Mouse (Mus musculus): Measurements from ENCODE around the gene Csnk2b. TPM values are rescaled to one million over a fixed set of nuclear protein-coding genes. Genes with fewer than 3 reads are reported as not detected.
A peak's percentile ranks its signal among the peaks of the same experiment; 100 is the strongest.

The Csnk2b gene
- polyA plus RNA-seq, 1 experiment from 2014 or later = 224 TPM

DNA sequence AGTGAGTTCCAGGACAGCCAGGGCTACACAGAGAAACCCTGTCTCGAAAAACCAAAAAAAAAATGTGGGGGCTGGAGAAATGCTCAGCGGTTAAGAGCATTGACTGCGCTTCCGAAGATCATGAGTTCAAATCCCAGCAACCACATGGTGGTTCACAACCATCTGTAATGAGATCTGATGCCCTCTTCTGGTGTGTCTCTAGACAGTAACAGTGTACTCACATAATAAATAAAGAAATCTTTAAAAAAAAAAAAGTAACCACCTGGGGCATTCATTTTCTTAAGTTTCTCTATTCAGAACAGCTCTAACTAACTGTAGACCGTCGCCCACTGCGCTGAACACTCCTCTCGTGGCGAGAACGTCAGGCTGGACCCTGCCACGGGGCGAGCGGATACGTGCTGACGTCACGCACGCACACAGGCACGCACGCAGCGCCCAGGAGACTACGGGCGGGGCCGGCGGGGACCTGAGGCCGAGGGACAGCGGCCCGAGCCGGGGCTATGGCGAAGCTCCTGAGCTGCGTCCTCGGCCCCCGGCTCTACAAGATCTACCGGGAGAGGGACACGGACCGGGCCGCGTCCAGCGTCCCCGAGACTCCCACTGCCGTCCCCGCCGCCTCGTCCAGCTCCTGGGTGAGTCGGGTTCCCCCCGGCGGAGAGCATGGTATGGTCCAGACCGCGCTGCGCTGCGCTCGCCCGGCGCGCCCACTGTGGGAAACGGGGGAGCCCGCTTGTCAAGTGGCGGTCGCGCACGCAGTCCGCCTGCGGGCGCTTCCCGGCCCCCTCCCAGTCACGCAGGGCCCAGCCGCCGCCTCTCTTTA lies 32.8 kb downstream of the Csnk2b start, which contains the start of gene Abhd16a:
Gene Abhd16a, plus strand, starts transcription at position 439 of the 820 bp plus-strand sequence.
- 3% methylated on average over 67 of the region's 67 CpGs for WGBS
- Histone ChIP-seq H3K9me3 (replicated peaks; ENCODE audit: control insufficient read depth, low read length) (no peaks in the 10 kb centered on the region), H3K27ac (ENCODE audit: low read length) (peak within 1 kb of the TSS; percentile 98), H3K27me3 (ENCODE audit: control insufficient read depth, insufficient read depth, low read length) (no peaks in the 10 kb centered on the region), H3K4me2 (ENCODE audit: low read depth, low read length) (peak within 1 kb of the TSS; percentile 86), H3K4me3 (ENCODE audit: low read length) (peak within 1 kb of the TSS; percentile 78), H3K9ac (ENCODE audit: low read length) (peak within 1 kb of the TSS; percentile 94), H3K4me1 (ENCODE audit: control insufficient read depth, insufficient read depth, low read length) (peaks cover 9% of the 10 kb centered on the region), H3K36me3 (ENCODE audit: control insufficient read depth, insufficient read depth) (peaks cover 14% of the 10 kb centered on the region; the same call in 1 of the 2 replicates)
- ATAC-seq (replicated peaks; ENCODE audit: extremely low read depth, insufficient read depth, low FRiP score) = peak; percentile 99

DNA sequence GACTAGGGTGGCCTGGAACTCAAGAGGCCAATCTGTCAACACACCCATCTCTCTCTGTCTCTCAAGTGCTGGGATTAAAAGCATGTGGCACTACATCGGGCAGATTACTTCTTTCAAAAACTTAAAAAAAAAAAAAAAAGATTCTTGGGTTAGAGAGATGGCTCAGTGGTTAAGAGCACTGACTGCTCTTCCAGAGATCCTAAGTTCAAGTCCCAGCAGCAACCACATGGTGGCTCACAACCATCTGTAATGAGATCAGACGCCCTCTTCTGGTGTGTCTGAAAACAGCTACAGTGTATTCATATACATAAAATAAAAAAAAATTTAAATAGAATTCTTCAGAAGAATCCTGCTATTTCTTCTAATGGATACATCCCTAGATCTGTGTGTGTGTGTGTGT lies 33.7 kb downstream of the Csnk2b start:
- H3K4me2 ChIP-seq (ENCODE audit: low read depth, low read length) = no peak overlapping the region
- H3K27ac ChIP-seq (ENCODE audit: low read length) = no peak overlapping the region
- WGBS = 42% methylated on average over 2 of the region's 2 CpGs
- H3K36me3 ChIP-seq (ENCODE audit: control insufficient read depth, insufficient read depth) = peaks cover 12% of the 10 kb centered on the region; the same call in 1 of the 2 replicates
- no peaks in the 10 kb centered on the region for H3K27me3 ChIP-seq (ENCODE audit: control insufficient read depth, insufficient read depth, low read length)
- ATAC-seq (replicated peaks; ENCODE audit: extremely low read depth, insufficient read depth, low FRiP score) = no peak
- H3K4me3 ChIP-seq (ENCODE audit: low read length) = no peak overlapping the region
- no peak overlapping the region for H3K9ac ChIP-seq (ENCODE audit: low read length)
- peaks cover 9% of the 10 kb centered on the region for H3K4me1 ChIP-seq (ENCODE audit: control insufficient read depth, insufficient read depth, low read length)
- no peaks in the 10 kb centered on the region for H3K9me3 ChIP-seq (replicated peaks; ENCODE audit: control insufficient read depth, low read length)

GRCm38 (mm10) chr17:35085208-35085865 lies 36.5 kb downstream of the Csnk2b start, which contains the start of gene Ly6g6f:
Ly6g6f (minus strand) TSS chr17:35085610.
- WGBS = 56% methylated on average over 7 of the region's 7 CpGs

DNA sequence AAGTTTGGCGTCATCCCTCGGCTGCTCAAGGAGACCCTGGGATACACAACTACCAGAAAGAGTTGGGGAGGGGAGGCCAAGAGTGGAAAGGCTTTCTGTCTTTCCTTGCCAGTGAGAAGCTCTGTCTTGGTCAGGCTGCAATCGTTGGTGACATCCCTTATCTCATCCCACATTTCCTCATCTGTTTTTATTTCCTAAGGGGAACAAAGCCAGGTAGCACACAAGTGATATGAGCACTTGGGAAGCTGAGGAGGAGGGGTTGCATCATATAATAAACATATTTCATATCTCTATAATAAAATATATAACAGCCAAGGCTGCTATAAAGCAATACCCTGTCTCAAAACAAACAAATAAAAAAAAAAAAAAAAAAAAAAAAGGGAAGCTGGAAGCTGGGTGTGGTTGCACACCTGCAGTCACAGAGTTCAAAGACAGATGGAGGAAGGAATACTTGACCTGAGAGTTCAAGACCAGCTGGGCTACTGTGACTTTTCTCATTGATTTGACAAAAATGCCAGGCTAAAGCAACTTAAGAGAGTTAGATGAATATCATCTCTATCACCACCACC lies 37.8 kb downstream of the Csnk2b start:
- no peak overlapping the region for H3K9ac ChIP-seq (ENCODE audit: low read length)
- no peak overlapping the region for H3K27ac ChIP-seq (ENCODE audit: low read length)
- H3K4me3 ChIP-seq (ENCODE audit: low read length) = no peak overlapping the region
- H3K27me3 ChIP-seq (ENCODE audit: control insufficient read depth, insufficient read depth, low read length) = no peaks in the 10 kb centered on the region
- WGBS = 49% methylated on average over 3 of the region's 3 CpGs
- H3K4me2 ChIP-seq (ENCODE audit: low read depth, low read length) = no peak overlapping the region
- H3K36me3 ChIP-seq (ENCODE audit: control insufficient read depth, insufficient read depth) = no peaks in the 10 kb centered on the region
- no peak for ATAC-seq (replicated peaks; ENCODE audit: extremely low read depth, insufficient read depth, low FRiP score)
- H3K4me1 ChIP-seq (ENCODE audit: control insufficient read depth, insufficient read depth, low read length) = peaks cover 12% of the 10 kb centered on the region
- no peaks in the 10 kb centered on the region for H3K9me3 ChIP-seq (replicated peaks; ENCODE audit: control insufficient read depth, low read length)

More at GRCm38 (mm10) chr17:35085208-35085865, 36.5 kb downstream of the Csnk2b start, which contains the start of gene Ly6g6f:
- Histone ChIP-seq H3K9ac (ENCODE audit: low read length) (no peak within 1 kb of the TSS), H3K4me2 (ENCODE audit: low read depth, low read length) (no peak within 1 kb of the TSS), H3K27me3 (ENCODE audit: control insufficient read depth, insufficient read depth, low read length) (no peaks in the 10 kb centered on the region), H3K36me3 (ENCODE audit: control insufficient read depth, insufficient read depth) (no peaks in the 10 kb centered on the region), H3K4me3 (ENCODE audit: low read length) (no peak within 1 kb of the TSS), H3K27ac (ENCODE audit: low read length) (no peak within 1 kb of the TSS), H3K9me3 (replicated peaks; ENCODE audit: control insufficient read depth, low read length) (no peaks in the 10 kb centered on the region), H3K4me1 (ENCODE audit: control insufficient read depth, insufficient read depth, low read length) (peaks cover 6% of the 10 kb centered on the region)
- no peak for ATAC-seq (replicated peaks; ENCODE audit: extremely low read depth, insufficient read depth, low FRiP score)

- no peak for ATAC-seq (replicated peaks; ENCODE audit: extremely low read depth, insufficient read depth, low FRiP score)
- Histone ChIP-seq H3K4me2 (ENCODE audit: low read depth, low read length) (no peak overlapping the region), H3K36me3 (ENCODE audit: control insufficient read depth, insufficient read depth) (no peaks in the 10 kb centered on the region), H3K9ac (ENCODE audit: low read length) (no peak overlapping the region), H3K4me1 (ENCODE audit: control insufficient read depth, insufficient read depth, low read length) (peaks cover 13% of the 10 kb centered on the region), H3K9me3 (replicated peaks; ENCODE audit: control insufficient read depth, low read length) (no peaks in the 10 kb centered on the region), H3K4me3 (ENCODE audit: low read length) (no peak overlapping the region), H3K27me3 (ENCODE audit: control insufficient read depth, insufficient read depth, low read length) (no peaks in the 10 kb centered on the region), H3K27ac (ENCODE audit: low read length) (no peak overlapping the region)
- WGBS = 78% methylated on average over 16 of the region's 16 CpGs
These were observed 38.8 kb downstream of the Csnk2b start for GRCm38 (mm10) chr17:35082841-35083576.

- no peaks in the 10 kb centered on the region for H3K27me3 ChIP-seq (ENCODE audit: control insufficient read depth, insufficient read depth, low read length)
- WGBS = 87% methylated on average over 4 of the region's 4 CpGs
- H3K9me3 ChIP-seq (replicated peaks; ENCODE audit: control insufficient read depth, low read length) = no peaks in the 10 kb centered on the region
- no peak overlapping the region for H3K4me2 ChIP-seq (ENCODE audit: low read depth, low read length)
- H3K9ac ChIP-seq (ENCODE audit: low read length) = no peak overlapping the region
- no peaks in the 10 kb centered on the region for H3K36me3 ChIP-seq (ENCODE audit: control insufficient read depth, insufficient read depth)
- H3K27ac ChIP-seq (ENCODE audit: low read length) = no peak overlapping the region
- H3K4me3 ChIP-seq (ENCODE audit: low read length) = no peak overlapping the region
- no peak for ATAC-seq (replicated peaks; ENCODE audit: extremely low read depth, insufficient read depth, low FRiP score)
- H3K4me1 ChIP-seq (ENCODE audit: control insufficient read depth, insufficient read depth, low read length) = peaks cover 21% of the 10 kb centered on the region
These were observed 41.1 kb downstream of the Csnk2b start for GRCm38 (mm10) chr17:35080710-35081109.

DNA sequence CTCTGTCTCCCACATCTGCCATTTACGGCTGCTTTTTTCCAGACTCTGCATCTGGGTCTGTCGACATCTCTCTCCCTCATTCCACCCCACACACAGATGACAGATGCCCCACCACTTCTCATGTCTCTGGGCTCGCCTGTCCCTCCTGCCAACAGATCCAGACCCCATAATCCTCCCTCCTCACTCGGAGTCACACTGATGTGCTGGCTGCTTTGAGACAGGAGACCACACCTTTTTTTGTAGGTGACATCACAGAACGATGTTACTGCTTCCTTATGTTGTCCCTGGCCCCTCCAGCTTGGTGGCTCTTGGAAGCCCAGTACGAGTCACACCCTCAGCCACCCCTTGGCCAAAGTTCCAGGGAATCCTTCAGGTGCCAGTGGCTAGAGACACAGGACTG lies 41.6 kb downstream of the Csnk2b start:
- no peak overlapping the region for H3K27ac ChIP-seq (ENCODE audit: low read length)
- WGBS = 36% methylated on average over 6 of the region's 6 CpGs
- H3K4me1 ChIP-seq (ENCODE audit: control insufficient read depth, insufficient read depth, low read length) = peaks cover 21% of the 10 kb centered on the region
- H3K9ac ChIP-seq (ENCODE audit: low read length) = 0 out of 2 replicates have a peak overlapping the region, but pooled peaks have one; percentile 40
- no peaks in the 10 kb centered on the region for H3K27me3 ChIP-seq (ENCODE audit: control insufficient read depth, insufficient read depth, low read length)
- H3K4me2 ChIP-seq (ENCODE audit: low read depth, low read length) = peak overlapping the region; percentile 53
- no peak overlapping the region for H3K4me3 ChIP-seq (ENCODE audit: low read length)
- no peaks in the 10 kb centered on the region for H3K36me3 ChIP-seq (ENCODE audit: control insufficient read depth, insufficient read depth)
- no peak for ATAC-seq (replicated peaks; ENCODE audit: extremely low read depth, insufficient read depth, low FRiP score)
- no peaks in the 10 kb centered on the region for H3K9me3 ChIP-seq (replicated peaks; ENCODE audit: control insufficient read depth, low read length)

DNA sequence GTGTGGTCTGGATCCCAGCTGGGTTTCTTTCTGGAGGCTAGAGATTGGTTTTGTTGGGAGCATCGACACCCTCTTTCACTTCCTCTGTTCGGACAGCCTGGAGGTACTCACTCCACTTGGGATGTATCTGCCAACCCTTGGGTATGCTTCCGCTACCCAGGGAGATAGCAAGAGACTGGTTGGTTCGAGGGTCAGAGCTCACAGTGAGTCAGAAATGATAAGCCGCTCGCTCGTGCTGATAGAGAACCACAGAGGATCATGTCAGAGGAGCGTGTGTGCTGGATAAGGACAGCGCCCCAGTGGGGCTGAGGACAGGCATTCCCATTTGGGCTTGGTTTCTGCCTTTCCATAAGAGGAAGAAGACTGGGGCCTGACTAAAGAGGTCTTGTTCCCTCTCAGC lies 42.1 kb downstream of the Csnk2b start:
- Histone ChIP-seq H3K9ac (ENCODE audit: low read length) (0 out of 2 replicates have a peak overlapping the region, but pooled peaks have one; percentile 40), H3K27me3 (ENCODE audit: control insufficient read depth, insufficient read depth, low read length) (no peaks in the 10 kb centered on the region), H3K9me3 (replicated peaks; ENCODE audit: control insufficient read depth, low read length) (no peaks in the 10 kb centered on the region), H3K4me3 (ENCODE audit: low read length) (peak overlapping the region; percentile 21), H3K4me2 (ENCODE audit: low read depth, low read length) (peak overlapping the region; percentile 53), H3K4me1 (ENCODE audit: control insufficient read depth, insufficient read depth, low read length) (peaks cover 21% of the 10 kb centered on the region), H3K36me3 (ENCODE audit: control insufficient read depth, insufficient read depth) (no peaks in the 10 kb centered on the region), H3K27ac (ENCODE audit: low read length) (no peak overlapping the region)
- ATAC-seq (replicated peaks; ENCODE audit: extremely low read depth, insufficient read depth, low FRiP score) = peak; percentile 44; the same call in 1 of the 2 replicates
- WGBS = 16% methylated on average over 9 of the region's 9 CpGs
